Mouse (Mus musculus): ENCODE measurements around the gene Hcn4.

- TF ChIP-seq CTCF (IDR thresholded peaks at IDR 0.05; ENCODE audit: borderline replicate concordance, extremely low read depth, insufficient read depth, insufficient read length) (no peak), POLR2A (IDR thresholded peaks at IDR 0.05; ENCODE audit: borderline replicate concordance, extremely low read depth, insufficient read depth, insufficient read length, poor library complexity, severe bottlenecking) (no peak)
Observed at GRCm38 (mm10) chr9:58815552-58816260, 7.5 kb upstream of the Hcn4 start.

Data from brain, embryonic 14.5 days (tissue).